ENCODE assay signal across 35 mouse cellular contexts in genomic region chr2:102461491-102461890, GRCm38 (mm10). TPM values are rescaled to one million over a fixed set of nuclear protein-coding genes. Genes with fewer than 3 reads are reported as not detected.
"Had no signal": no experiment of that assay in that cellular context is flagged by ENCODE, and none has a peak within 500 bp of the region (broad histone marks: within the 10 kb centered on the region; RNA-seq: fewer than 3 reads in every experiment).

No protein-coding gene starts in this region.

- H3K27ac ChIP-seq: heart, embryonic 10.5 days; heart, embryonic 13.5 days; heart, embryonic 15.5 days; hindbrain, embryonic 12.5 days; hindbrain, embryonic 13.5 days; hindbrain, embryonic 14.5 days; hindbrain, embryonic 15.5 days; intestine, embryonic 15.5 days; kidney, embryonic 15.5 days; kidney, postnatal 0 days; layer of hippocampus, adult 2 months; left cerebral cortex, adult 2 months had no signal

- H3K9me3 ChIP-seq: heart, embryonic 10.5 days; heart, embryonic 12.5 days; heart, embryonic 13.5 days; heart, embryonic 15.5 days; hindbrain, embryonic 12.5 days; hindbrain, embryonic 13.5 days; hindbrain, embryonic 15.5 days; intestine, embryonic 15.5 days; kidney, embryonic 15.5 days had no signal

- H3K4me3 ChIP-seq: heart, embryonic 10.5 days; heart, embryonic 12.5 days; heart, embryonic 13.5 days; heart, embryonic 15.5 days; hindbrain, embryonic 12.5 days; hindbrain, embryonic 13.5 days; hindbrain, embryonic 15.5 days; intestine, embryonic 15.5 days; kidney, embryonic 15.5 days; layer of hippocampus, adult 2 months; left cerebral cortex, adult 2 months had no signal

- DNase-seq: heart, postnatal 10 days; heart, postnatal 14 days; heart, postnatal 36 days; heart, postnatal 4 days; kidney, adult 11 months; kidney, adult 18-20 months; kidney, adult 2 months; kidney, adult 8-10 months; kidney, adult 9 months; kidney, postnatal 10 days; kidney, postnatal 14 days; kidney, postnatal 25 days; kidney, postnatal 36 days; kidney, postnatal 4 days; layer of hippocampus, adult 9-11 months; layer of hippocampus, postnatal 36 days had no signal

- H3K4me2 ChIP-seq: heart, embryonic 11.5 days; heart, embryonic 12.5 days; heart, embryonic 13.5 days; heart, embryonic 15.5 days; hindbrain, embryonic 12.5 days; hindbrain, embryonic 13.5 days; hindbrain, embryonic 14.5 days; hindbrain, embryonic 15.5 days; intestine, embryonic 15.5 days; kidney, embryonic 15.5 days had no signal

- H3K36me3 ChIP-seq: heart, embryonic 10.5 days; heart, embryonic 12.5 days; heart, embryonic 13.5 days; heart, embryonic 15.5 days; hindbrain, embryonic 12.5 days; hindbrain, embryonic 13.5 days; hindbrain, embryonic 15.5 days; intestine, embryonic 15.5 days; kidney, embryonic 15.5 days had no signal

- H3K27me3 ChIP-seq: hindbrain, embryonic 12.5 days; hindbrain, embryonic 13.5 days; hindbrain, embryonic 15.5 days; intestine, embryonic 15.5 days had no signal

- ATAC-seq: hindbrain, embryonic 16.5 days; inflammation-experienced regulatory T-cells, adult 6 months; intestine, embryonic 15.5 days; intestine, embryonic 16.5 days; intestine, postnatal 0 days had no signal

- H3K9ac ChIP-seq: heart, embryonic 12.5 days; heart, embryonic 13.5 days; heart, embryonic 15.5 days; hindbrain, embryonic 12.5 days; hindbrain, embryonic 13.5 days; hindbrain, embryonic 14.5 days; hindbrain, embryonic 15.5 days; intestine, embryonic 15.5 days; kidney, embryonic 15.5 days had no signal

- H3K4me1 ChIP-seq: heart, embryonic 10.5 days had no signal

RNA-seq across cellular contexts. Expression of gene Fjx1, which starts 9.2 kb away (rescaled TPM):
- total RNA-seq: hematopoietic stem cell, adult 5-6 weeks had no signal
- polyA plus RNA-seq: inflammation-experienced regulatory T-cells, adult 6 months had no signal
